Mouse (Mus musculus) heart, embryonic 12.5 days (tissue): ENCODE results near the gene Aif1. TPM values are rescaled to one million over a fixed set of nuclear protein-coding genes. Genes with fewer than 3 reads are reported as not detected.
A peak's percentile ranks its signal among the peaks of the same experiment; 100 is the strongest.

ENCODE experiments used
- ATAC-seq: fragments of 200-750 bp; cut with Nextera tagmentation; 2 replicates; pipeline ENCODE4 v1.8.0; 2017; ENCODE audit warnings: moderate TSS enrichment, moderate library complexity; ENCODE audit not compliant: insufficient number of reproducible peaks, low FRiP score
- H3K27ac ChIP-seq: fragments of 300-500 bp; sonication (generic); 2 replicates; pipeline ENCODE4 v1.5.1; 2016; ENCODE audit warnings: mild to moderate bottlenecking, moderate library complexity; ENCODE audit not compliant: poor library complexity, severe bottlenecking
- H3K27me3 ChIP-seq: fragments of 300-500 bp; sonication (generic); replicated peaks from 2 replicates; pipeline ENCODE4 v1.6.1; 2016; ENCODE audit warnings: mild to moderate bottlenecking, moderate library complexity
- H3K36me3 ChIP-seq: fragments of 300-500 bp; sonication (generic); 2 replicates; pipeline ENCODE4 v1.6.1; 2016; ENCODE audit warnings: mild to moderate bottlenecking, moderate library complexity
- H3K4me1 ChIP-seq: fragments of 300-500 bp; sonication (generic); replicated peaks from 2 replicates; pipeline ENCODE4 v1.6.1; 2016; ENCODE audit warnings: mild to moderate bottlenecking
- H3K4me2 ChIP-seq: fragments of 300-500 bp; sonication (generic); 2 replicates; pipeline ENCODE4 v1.6.1; 2016; ENCODE audit warnings: mild to moderate bottlenecking, moderate library complexity
- H3K4me3 ChIP-seq: fragments of 300-500 bp; sonication (generic); 2 replicates; pipeline ENCODE4 v1.5.1; 2016; ENCODE audit warnings: mild to moderate bottlenecking
- H3K9ac ChIP-seq: fragments of 300-500 bp; sonication (generic); 2 replicates; pipeline ENCODE4 v1.6.1; 2016; ENCODE audit warnings: mild to moderate bottlenecking, moderate library complexity
- H3K9me3 ChIP-seq: fragments of 300-500 bp; sonication (generic); replicated peaks from 2 replicates; pipeline ENCODE4 v1.6.1; 2016; ENCODE audit warnings: mild to moderate bottlenecking, moderate library complexity
- WGBS: fragments of 180-500 bp; shearing (Covaris S2); methylation state at CpG from one replicate; pipeline ENCODE4 v1.1.7; 2016; 5-methylcytosine and 5-hydroxymethylcytosine counted together
- polyA plus RNA-seq: library from polyadenylated mRNA; unstranded; fragments of >200 nt; fragmentation: Nextera tagmentation; extraction: Ambion mirVana; gene quantifications from 2 replicates; pipeline ENCODE4 v1.2.1, GENCODE M21; 2016

Gene Aif1
- polyA plus RNA-seq, 1 experiment from 2014 or later: 4.4 TPM

DNA sequence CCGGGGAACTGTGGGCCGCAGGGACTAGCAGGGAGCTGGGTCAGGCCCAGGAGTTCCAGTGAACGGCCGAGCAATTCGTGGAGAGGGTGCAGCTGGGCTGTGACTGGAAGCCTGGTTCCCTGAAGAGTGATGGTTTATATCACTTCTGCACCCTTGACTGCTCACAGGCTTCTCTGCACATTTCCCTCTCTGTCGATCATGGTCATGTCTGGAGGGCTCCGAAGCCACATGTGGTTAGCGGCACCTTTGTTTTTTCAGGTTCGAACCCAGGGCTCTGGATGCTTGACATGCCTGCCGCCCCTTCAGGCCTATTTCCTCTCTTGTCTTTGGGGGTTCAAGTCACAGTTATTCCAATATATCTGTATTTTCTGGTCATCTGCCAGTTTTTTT, 29.5 kb upstream of the Aif1 start:
- no peak for ATAC-seq
- Histone ChIP-seq H3K9ac (peak overlapping the region; percentile 13; the same call in 1 of the 2 replicates), H3K4me2 (peak overlapping the region; percentile 9; the same call in 1 of the 2 replicates), H3K27ac (no peak overlapping the region), H3K36me3 (no peaks in the 10 kb centered on the region), H3K4me3 (no peak overlapping the region), H3K27me3 (peaks cover 55% of the 10 kb centered on the region), H3K9me3 (no peaks in the 10 kb centered on the region), H3K4me1 (0 out of 2 replicates have a peak, but pooled peaks cover 6% of the 10 kb centered on the region)
- WGBS: 46% methylated on average over 10 of the region's 10 CpGs

DNA sequence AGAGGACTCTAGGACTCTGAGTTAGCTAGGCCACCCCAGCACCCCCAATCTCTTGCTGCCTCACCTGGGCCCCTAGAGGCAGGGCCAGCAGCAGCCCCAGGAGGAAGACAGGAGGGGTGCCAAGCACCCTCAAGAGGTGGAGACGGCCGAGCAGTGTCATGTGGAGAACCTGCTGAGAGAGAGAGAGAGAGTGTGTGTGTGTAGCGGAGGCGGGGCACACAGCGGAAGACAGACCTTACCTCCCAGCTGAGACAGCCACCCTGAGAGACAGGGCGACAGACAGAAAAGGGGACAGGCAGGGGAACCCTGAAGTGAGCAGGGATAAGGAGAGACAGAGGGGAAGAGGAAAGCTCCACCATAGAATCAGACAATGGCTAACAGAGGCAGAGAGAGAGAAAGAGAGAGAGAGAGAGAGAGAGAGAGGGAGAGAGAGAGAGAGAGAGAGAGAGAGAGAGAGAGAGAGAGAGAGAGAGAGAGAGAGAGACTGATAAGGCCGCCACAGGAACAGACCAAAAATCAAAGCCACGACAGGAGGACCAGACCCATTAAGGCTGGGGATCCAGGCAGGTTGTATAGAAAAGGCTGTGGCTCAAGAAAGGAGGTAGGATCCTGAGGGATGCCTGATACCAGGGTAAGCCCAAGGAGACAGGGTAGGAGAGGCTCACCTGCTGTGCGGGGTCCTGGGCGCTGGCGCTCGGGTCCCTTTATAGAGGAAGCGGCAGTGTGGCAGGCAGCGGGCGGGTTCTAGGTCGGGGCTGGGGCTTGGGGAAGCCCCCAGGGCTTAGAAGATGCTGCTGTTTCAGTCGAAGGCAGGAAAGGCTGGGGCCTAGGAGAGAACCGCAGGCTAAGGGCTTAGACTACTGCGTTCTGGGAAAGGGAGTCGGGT, 28.9 kb upstream of the Aif1 start, which contains the start of gene Lta:
TSS of gene Lta (minus strand) at position 858 of the 886 bp plus-strand sequence.
- ATAC-seq: no peak
- WGBS: 21% methylated on average over 20 of the region's 20 CpGs
- Histone ChIP-seq H3K36me3 (no peaks in the 10 kb centered on the region), H3K27ac (no peak within 1 kb of the TSS), H3K27me3 (peaks cover 57% of the 10 kb centered on the region), H3K9me3 (no peaks in the 10 kb centered on the region), H3K4me2 (peak within 1 kb of the TSS; percentile 9; the same call in 1 of the 2 replicates), H3K4me1 (0 out of 2 replicates have a peak, but pooled peaks cover 6% of the 10 kb centered on the region), H3K9ac (peak within 1 kb of the TSS; percentile 13; the same call in 1 of the 2 replicates), H3K4me3 (no peak within 1 kb of the TSS)

DNA sequence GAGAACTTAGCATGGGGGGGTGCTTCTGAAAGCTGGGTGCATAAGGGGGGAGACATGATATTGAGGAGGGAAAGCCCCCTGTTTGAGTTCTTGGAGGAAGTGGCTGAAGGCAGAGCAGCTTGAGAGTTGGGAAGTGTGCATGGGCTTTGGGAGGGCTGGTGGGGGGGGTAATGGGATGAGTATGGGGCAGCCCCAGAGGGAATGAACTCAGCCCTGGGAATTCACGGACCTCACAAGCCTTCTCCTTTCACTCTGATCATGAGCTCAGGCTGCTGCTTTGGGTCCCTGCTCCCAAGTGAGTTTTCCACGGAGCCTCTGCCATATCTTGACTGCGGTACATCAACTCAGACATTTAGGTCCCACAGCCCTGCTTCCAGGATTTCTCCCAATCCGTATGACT, 26.6 kb upstream of the Aif1 start:
- H3K4me1 ChIP-seq: 0 out of 2 replicates have a peak, but pooled peaks cover 6% of the 10 kb centered on the region
- no peak overlapping the region for H3K4me3 ChIP-seq
- H3K36me3 ChIP-seq: no peaks in the 10 kb centered on the region
- no peak overlapping the region for H3K27ac ChIP-seq
- no peak overlapping the region for H3K4me2 ChIP-seq
- WGBS: 59% methylated on average over 4 of the region's 4 CpGs
- ATAC-seq: no peak
- peaks cover 64% of the 10 kb centered on the region for H3K27me3 ChIP-seq
- no peaks in the 10 kb centered on the region for H3K9me3 ChIP-seq
- H3K9ac ChIP-seq: no peak overlapping the region

DNA sequence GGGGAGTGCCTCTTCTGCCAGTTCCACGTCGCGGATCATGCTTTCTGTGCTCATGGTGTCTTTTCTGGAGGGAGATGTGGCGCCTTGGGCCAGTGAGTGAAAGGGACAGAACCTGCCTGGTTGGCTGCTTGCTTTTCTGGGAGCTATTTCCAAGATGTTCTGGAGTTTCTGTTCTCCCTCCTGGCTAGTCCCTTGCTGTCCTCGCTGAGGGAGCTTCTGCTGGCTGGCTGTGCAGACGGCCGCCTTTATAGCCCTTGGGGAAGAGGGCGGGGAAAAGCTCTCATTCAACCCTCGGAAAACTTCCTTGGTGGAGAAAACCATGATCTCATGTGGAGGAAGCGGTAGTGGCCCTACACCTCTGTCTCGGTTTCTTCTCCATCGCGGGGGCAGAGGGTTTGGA, 25.9 kb upstream of the Aif1 start, which contains the start of gene Tnf:
TSS of gene Tnf (minus strand) at position 221 of the 400 bp plus-strand sequence.
- WGBS: 27% methylated on average over 13 of the region's 13 CpGs
- H3K36me3 ChIP-seq: no peaks in the 10 kb centered on the region
- ATAC-seq: no peak
- H3K4me3 ChIP-seq: no peak within 1 kb of the TSS
- peaks cover 70% of the 10 kb centered on the region for H3K27me3 ChIP-seq
- 0 out of 2 replicates have a peak, but pooled peaks cover 6% of the 10 kb centered on the region for H3K4me1 ChIP-seq
- no peak within 1 kb of the TSS for H3K4me2 ChIP-seq
- H3K27ac ChIP-seq: no peak within 1 kb of the TSS
- no peaks in the 10 kb centered on the region for H3K9me3 ChIP-seq
- no peak within 1 kb of the TSS for H3K9ac ChIP-seq

DNA sequence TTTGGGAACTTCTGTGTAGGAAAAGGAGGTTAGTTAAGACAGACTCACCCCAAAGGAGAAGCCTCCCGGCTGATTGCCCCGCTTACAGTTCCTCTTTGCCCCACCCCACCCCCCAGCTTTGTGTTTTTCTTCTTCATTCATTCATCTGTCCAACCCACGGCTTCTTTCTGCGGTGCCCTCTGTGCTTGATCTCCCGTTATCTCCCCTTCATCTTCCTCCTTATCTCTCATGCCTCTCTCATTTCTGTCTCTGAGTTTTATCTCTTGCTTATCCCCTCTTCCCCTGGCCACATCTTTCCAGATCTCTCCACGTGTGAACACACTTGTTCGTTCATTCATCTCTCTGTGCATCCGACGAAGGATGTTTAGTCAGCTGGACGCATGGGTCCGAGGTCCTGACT, 25.3 kb upstream of the Aif1 start:
- Histone ChIP-seq H3K4me2 (no peak overlapping the region), H3K9me3 (no peaks in the 10 kb centered on the region), H3K36me3 (no peaks in the 10 kb centered on the region), H3K4me3 (no peak overlapping the region), H3K9ac (no peak overlapping the region), H3K4me1 (peaks cover 8% of the 10 kb centered on the region; the same call in 1 of the 2 replicates), H3K27ac (no peak overlapping the region), H3K27me3 (peaks cover 76% of the 10 kb centered on the region)
- no peak for ATAC-seq
- 52% methylated on average over 11 of the region's 11 CpGs for WGBS

DNA sequence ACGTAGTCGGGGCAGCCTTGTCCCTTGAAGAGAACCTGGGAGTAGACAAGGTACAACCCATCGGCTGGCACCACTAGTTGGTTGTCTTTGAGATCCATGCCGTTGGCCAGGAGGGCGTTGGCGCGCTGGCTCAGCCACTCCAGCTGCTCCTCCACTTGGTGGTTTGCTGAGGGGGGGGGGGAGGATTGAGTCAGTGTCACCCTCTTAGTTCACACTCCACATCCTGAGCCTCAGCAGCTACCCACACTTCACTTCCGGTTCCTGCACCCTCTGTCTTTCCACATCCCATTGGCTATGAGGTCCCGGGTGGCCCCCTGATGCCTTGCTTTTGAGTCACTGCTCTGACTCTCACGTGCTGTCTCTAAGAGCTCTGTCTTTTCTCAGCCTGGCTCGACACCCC, 24.5 kb upstream of the Aif1 start:
- WGBS: 68% methylated on average over 11 of the region's 11 CpGs
- Histone ChIP-seq H3K4me3 (no peak overlapping the region), H3K4me2 (no peak overlapping the region), H3K4me1 (peaks cover 16% of the 10 kb centered on the region), H3K36me3 (no peaks in the 10 kb centered on the region), H3K27me3 (peaks cover 81% of the 10 kb centered on the region), H3K9me3 (no peaks in the 10 kb centered on the region), H3K9ac (no peak overlapping the region), H3K27ac (no peak overlapping the region)
- no peak for ATAC-seq

DNA sequence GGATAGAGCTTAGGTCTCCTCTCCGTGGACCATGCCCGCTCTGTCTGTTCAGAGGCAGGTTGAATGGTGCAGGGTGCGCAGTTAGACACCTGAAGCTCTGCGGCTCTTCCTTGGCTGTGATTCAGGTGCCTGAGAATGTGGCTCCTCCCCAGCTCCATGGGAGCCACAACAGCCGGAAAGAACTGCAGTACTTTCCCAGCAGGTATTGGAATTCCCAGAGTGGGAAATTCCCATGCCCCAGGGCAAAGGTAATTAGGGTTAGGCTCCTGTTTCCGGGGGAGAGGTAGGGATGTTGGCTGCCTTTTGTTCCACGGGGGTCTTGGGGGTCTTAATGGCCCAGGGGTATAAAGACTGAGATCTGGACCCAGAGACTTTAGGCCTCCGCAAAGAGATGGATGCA, 23.1 kb upstream of the Aif1 start:
- ATAC-seq: no peak
- no peaks in the 10 kb centered on the region for H3K9me3 ChIP-seq
- H3K4me2 ChIP-seq: no peak overlapping the region
- peaks cover 19% of the 10 kb centered on the region for H3K4me1 ChIP-seq
- peaks cover 82% of the 10 kb centered on the region for H3K27me3 ChIP-seq
- 30% methylated on average over 8 of the region's 8 CpGs for WGBS
- H3K4me3 ChIP-seq: no peak overlapping the region
- H3K27ac ChIP-seq: no peak overlapping the region
- no peak overlapping the region for H3K9ac ChIP-seq
- H3K36me3 ChIP-seq: no peaks in the 10 kb centered on the region

DNA sequence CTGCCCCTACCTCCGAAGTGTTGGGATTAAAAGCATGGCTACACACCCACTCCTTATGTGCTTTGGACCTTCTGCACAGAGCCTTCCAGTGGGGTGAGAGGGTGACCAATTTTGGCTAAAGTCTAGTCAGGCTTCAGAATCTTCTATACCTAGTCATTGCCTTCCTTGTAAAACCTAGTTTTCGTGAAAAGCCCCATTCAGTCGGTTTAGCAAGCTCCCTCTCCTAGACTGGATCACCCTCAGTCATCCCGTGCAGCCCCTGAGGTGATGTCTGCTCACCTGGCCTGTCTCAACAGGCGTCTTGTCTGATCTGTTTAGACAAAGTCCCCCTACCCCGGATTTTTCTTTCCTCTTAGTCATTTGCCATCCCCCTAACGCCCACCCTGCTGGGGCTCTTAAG, 22.2 kb upstream of the Aif1 start:
- H3K27me3 ChIP-seq: peaks cover 81% of the 10 kb centered on the region
- H3K36me3 ChIP-seq: no peaks in the 10 kb centered on the region
- no peak for ATAC-seq
- no peak overlapping the region for H3K9ac ChIP-seq
- no peaks in the 10 kb centered on the region for H3K9me3 ChIP-seq
- H3K4me3 ChIP-seq: no peak overlapping the region
- no peak overlapping the region for H3K27ac ChIP-seq
- peaks cover 19% of the 10 kb centered on the region for H3K4me1 ChIP-seq
- H3K4me2 ChIP-seq: no peak overlapping the region
- 55% methylated on average over 7 of the region's 7 CpGs for WGBS

DNA sequence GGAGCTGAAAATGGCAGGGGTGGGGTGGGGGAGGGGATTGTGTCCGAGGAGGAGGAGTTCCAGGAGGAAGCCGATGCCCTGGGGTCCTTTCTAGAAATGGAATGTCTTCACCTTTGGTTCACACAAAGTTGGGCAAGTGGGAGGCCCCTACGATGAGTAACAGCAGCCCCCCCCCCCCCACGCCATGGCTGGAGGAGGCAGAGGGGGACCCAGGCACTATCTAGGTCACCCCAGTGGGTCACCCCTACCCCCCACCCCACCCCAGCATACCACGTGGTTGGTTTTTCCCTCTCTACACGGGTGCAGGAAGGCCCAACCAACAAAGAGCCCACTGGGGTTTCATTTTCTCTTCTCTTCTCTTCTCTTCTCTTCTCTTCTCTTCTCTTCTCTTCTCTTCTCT, 21.3 kb upstream of the Aif1 start:
- Histone ChIP-seq H3K36me3 (no peaks in the 10 kb centered on the region), H3K27me3 (peaks cover 72% of the 10 kb centered on the region), H3K27ac (no peak overlapping the region), H3K4me3 (no peak overlapping the region), H3K4me2 (no peak overlapping the region), H3K9ac (no peak overlapping the region), H3K4me1 (peaks cover 19% of the 10 kb centered on the region), H3K9me3 (no peaks in the 10 kb centered on the region)
- ATAC-seq: no peak
- WGBS: 45% methylated on average over 5 of the region's 6 CpGs

DNA sequence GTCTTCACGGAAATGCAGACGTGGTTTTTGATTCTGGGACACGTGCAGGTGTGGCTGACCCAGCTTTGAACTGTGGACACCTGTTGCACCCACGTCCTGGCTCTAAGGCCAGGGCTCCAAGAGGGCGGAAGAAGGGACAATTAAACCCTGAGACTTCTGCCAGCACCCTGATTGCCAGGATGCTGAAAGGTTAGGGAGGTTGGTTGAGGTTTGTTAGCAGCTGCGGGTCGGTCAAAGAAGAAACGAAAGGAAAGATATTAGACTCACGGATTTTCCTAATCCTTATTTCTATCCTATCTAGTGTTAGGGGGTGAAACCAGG, 20.4 kb upstream of the Aif1 start:
- H3K9me3 ChIP-seq: no peaks in the 10 kb centered on the region
- H3K27me3 ChIP-seq: peaks cover 64% of the 10 kb centered on the region
- H3K36me3 ChIP-seq: no peaks in the 10 kb centered on the region
- peaks cover 19% of the 10 kb centered on the region for H3K4me1 ChIP-seq
- peak overlapping the region; percentile 50; the same call in 1 of the 2 replicates for H3K9ac ChIP-seq
- WGBS: 31% methylated on average over 9 of the region's 9 CpGs
- peak overlapping the region; percentile 84 for H3K4me2 ChIP-seq
- peak overlapping the region; percentile 48 for H3K4me3 ChIP-seq
- H3K27ac ChIP-seq: no peak overlapping the region
- no peak for ATAC-seq

DNA sequence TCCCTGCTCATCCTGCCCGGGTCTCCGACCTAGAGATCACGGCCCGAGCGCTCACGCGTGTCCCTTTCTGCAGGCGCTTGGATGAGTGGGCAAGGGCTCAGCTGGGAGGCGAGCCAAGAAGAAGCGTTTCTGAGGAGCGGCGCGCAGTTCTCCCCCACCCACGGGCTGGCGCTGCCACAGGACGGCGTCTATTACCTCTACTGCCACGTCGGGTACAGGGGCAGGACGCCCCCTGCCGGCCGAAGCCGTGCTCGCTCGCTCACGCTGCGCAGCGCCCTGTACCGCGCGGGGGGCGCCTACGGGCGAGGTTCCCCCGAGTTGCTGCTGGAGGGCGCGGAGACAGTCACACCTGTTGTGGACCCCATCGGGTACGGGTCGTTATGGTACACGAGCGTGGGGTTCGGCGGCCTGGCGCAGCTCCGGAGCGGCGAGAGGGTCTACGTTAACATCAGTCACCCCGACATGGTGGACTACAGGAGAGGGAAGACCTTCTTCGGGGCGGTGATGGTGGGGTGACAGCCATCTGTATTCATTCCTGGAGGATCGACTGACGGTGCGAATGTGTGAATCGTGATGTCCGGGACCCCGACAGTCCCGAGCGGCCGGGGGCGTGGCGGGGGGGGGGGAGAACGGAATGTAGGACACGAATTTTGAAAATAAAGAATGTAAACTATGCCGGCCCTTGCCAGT, 19.9 kb upstream of the Aif1 start:
- ATAC-seq: peak; percentile 86
- H3K4me3 ChIP-seq: peak overlapping the region; percentile 48
- H3K4me1 ChIP-seq: peaks cover 19% of the 10 kb centered on the region
- H3K4me2 ChIP-seq: peak overlapping the region; percentile 84
- H3K9ac ChIP-seq: peak overlapping the region; percentile 50
- WGBS: 1% methylated on average over 66 of the region's 66 CpGs
- peaks cover 59% of the 10 kb centered on the region for H3K27me3 ChIP-seq
- no peak overlapping the region for H3K27ac ChIP-seq
- no peaks in the 10 kb centered on the region for H3K9me3 ChIP-seq
- no peaks in the 10 kb centered on the region for H3K36me3 ChIP-seq
